Mouse (Mus musculus) heart, postnatal 14 days (tissue): ENCODE measurements at regions not wholly inside any gene's neighbourhood (a gene's known extent, or its start where the extent isn't known, plus 50 kb on each side); places are given as distances from the start of the nearest gene placed in this dataset.

Experiments used
- DNase-seq, 2 experiments: peaks; one replicate each; pipeline ENCODE4 v3.0.0; 2021 to 2022
- intact Hi-C: fragments of 180-260 bp; cut with DNase I; formaldehyde crosslinking; loops from one replicate; pipeline ENCODE4 v1.15.1; 2025

DNA sequence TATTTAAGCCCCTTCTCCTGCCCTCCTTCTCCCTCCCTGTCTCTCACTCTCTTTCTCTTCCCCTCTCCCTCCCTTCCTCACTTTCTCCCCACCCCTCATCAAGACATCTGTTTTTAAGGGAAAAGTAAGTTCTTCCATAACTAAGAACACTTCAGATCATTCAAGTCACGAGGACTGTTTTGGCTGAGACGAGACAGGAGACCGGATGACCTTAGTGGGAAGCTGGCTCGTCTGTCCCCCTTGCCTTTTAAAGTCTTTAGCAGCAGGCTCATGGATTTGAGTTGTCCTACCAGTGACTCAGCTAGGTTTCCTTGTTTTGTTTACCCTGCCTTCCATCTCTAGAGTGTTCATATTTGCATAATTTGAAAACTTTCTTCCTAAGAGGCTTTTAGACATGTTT is 135.0 kb downstream of the Gm10260 start:
- intact Hi-C loops: no loop called here
- DNase-seq: no peak

DNA sequence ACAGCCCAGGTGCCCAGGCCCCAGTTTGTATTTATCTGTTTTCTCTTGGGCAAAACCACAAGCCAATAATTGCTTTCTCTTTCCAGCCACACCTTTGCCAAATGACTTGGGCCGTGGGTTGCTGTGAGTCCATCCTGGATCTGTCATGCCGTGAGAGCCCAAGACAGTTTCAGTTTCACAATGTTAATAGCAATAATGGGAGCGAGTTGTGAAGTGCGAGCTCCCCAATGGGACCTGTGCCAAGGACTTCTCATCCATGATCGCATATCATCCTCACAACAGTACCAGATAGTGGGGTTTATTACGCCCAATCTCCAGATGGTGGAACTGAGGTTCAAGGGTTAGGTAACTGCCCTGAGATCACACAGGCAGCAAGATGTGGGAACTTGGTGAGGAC is 142.2 kb downstream of the Gm10260 start:
- intact Hi-C loops: no loop called here

DNA sequence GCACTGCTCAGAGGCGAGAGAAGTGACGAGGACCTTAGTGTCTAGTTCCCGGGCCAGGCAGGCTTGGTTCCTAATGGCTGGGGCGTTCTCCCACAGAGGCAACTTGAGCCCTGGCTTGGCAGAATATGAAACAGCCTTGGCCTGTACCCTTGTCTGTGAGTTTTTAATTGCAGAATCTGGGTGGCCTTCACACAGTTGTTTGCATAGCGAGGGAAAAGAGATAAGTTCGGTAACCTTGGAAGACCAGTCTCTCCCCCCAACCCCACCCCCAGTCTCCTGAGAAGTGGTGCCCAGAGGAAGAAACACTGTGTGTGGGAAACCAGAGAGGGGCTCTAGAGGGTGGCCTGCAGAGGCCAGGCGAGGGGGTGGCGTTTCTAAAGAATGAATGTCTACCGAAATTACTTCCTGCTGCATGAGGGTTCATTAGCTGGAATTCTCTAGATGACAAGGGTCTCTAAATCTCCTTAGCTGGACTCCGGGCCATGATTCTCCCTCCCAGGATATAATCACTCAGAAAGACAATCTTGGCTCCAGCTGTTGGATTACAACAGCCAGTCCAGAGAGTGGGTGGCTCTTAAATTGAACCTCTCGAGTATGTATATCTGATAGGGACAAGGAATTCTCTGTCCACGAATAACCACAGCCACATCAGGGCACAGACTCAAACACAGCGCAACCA is 142.8 kb downstream of the Gm10260 start:
- intact Hi-C loops: no loop called here
- peak in 1 of 2 experiments; percentile 8 for DNase-seq

More for the DNA sequence above, 142.2 kb downstream of the Gm10260 start:
- no peak for DNase-seq

DNA sequence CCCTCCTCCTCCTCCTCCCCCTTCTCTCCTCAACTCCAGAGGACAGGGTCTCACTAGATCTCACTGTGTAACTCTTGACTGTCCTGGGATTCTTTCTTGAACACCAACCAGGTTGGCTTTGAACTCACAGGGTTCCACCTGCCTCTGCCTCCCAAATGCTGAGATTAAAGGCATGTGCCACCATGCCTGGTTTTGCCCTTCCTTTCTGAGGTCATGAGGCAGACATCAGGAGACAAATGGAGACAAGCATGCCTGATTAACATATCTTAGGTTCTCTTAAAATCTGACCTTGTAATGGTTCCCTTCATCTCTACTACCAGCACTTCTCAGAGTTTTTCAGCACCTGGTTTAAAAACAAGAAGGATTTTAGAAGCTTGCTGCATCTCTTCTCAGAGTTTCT is 143.5 kb downstream of the Gm10260 start:
- intact Hi-C loops: no loop called here
- no peak for DNase-seq

DNA sequence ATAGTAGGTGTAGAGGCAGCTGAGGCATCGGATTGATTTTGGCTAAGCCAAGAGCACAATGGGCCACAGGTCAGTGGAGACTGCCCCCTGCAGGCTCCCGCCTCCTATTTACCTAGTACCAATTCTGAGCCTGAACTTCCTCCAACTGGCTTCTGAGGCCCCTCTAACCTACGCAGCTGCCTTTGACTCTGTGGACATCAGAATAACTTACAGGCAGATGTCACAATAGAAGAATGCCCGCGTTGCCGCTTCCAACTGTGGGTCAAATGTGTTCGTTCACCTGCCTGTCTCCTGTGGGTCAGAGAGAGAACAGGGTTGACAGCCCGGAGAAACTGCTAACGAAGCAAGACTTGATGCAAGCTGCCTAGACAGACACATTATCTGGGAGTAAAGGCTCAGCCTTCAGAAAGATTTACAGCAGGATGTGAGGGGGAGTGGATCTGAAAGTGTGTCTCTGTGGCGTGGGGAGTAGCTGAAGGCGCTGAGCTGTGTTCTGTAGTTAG is 153.2 kb downstream of the Gm10260 start:
- intact Hi-C loops: loop anchor here (5.0 kb wide), 1 partner anchor 365 kb away; the partner anchor contains the start of gene Enc1
- peak; percentile 46 to 49 for DNase-seq

DNA sequence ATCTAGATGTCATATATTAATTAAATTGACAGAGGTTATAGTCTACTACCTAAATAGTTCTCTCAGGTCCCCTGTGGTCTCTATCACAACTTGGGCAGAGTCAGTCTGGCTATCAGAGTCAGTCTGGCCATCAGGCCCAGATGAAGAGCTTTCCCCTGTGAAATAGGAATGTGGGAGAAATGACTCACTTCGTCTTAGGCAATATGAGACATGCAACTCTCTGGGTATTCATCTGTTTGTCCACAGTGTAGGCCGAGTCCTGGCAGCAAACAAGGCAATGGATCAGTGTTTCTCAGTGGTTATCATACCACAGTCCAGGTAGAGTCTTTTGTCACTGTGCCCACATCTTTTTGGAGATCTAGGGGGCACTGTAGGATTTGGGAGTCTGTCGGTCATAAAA is 156.0 kb downstream of the Gm10260 start:
- no peak for DNase-seq
- intact Hi-C loops: no loop called here

DNA sequence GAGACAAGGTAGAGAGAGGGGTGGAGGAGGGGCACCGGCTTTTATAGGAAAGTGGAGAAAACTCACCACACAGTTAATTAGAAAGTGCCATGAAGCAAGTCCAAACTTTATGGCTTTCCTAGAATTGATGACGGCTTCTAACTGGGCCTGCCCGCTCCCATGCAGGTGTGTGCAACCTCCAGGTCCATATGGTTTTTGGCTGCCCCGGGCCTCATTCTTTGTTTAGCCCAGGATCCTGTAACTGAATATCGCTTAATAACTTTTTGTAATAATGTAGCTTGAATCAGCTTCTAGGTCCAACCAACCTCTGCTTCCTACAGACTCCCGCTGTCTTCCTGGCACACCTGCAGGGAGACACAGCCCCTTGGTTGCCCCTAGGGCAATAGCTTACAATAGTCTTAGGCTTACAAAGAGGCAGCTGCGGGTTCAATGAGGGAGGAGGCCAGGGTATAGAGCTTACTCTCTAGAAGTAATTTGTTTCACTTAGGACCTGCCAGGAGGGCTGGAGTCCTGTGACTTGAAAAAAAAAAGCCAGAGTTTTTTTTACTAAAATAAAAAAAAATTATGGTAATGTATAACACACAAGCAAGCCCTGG is 159.2 kb downstream of the Gm10260 start:
- intact Hi-C loops: no loop called here

DNA sequence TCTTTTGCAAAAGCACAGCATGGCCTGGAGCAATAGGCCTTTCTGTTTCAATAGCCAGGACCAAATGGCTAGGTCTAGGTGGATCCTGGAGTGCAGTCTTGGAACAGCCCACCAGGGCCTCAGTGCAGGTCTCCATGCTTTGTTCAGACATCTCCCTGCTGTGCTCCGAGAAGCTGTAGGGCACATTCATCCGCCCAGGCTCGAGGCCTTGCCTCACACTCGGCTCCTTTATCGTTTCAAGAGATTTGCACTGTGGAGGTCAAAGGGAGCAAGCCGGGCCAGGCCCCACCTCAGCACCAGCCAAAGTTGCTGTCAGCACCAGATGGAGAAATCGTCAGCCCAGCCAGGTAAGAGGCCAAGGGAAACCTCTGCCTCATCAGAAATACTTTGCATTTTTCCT is 160.3 kb downstream of the Gm10260 start:
- intact Hi-C loops: no loop called here
- no peak for DNase-seq

More for the DNA sequence above, 159.2 kb downstream of the Gm10260 start:
- DNase-seq: no peak

DNA sequence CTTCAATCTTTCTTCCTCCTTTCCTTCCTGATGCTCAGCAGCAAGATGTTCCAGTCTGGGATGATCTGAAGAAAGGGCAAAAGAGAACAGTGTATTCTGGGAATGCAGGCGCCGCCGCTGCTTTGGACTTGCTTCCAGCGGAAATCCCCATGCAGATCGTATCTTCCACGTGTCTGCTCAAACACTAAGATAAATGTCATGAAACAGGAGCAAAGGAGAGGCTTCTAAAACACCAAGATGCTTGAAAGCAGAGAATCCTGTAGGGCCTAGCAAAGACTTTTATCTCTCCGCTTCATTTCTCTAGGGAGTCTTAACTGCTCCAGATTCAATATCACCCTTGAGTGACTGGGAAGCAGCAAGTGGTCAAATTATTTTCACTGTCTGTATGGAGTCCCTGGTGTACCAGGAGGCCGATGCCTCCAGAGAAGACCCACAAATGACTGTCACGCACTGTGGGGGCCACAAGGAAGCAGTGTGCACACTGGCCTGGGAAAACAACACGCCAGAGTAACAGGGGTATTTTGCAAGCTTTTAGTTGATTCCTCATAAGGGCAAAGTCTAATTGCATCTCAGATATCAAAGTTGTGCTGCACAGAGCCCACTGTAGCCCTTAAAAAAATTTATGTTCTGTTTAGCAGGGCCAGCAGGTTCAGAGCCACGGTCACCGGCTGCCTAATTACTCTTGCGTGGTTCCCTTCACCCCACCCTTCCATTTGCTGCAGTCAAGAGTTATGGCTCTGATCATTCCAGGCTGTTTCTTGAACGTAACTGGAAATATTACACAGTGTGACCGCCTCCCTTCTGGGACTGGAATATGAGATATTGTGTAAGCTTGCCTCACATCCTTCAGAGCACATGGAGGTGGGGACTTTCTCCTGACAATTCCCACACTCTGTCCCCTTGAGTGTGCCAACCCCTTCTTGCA is 161.7 kb downstream of the Gm10260 start:
- intact Hi-C loops: loop anchor here (5.0 kb wide), 1 partner anchor 339 kb away; no protein-coding TSS in a partner anchor
- DNase-seq: peak; percentile 15 to 34

DNA sequence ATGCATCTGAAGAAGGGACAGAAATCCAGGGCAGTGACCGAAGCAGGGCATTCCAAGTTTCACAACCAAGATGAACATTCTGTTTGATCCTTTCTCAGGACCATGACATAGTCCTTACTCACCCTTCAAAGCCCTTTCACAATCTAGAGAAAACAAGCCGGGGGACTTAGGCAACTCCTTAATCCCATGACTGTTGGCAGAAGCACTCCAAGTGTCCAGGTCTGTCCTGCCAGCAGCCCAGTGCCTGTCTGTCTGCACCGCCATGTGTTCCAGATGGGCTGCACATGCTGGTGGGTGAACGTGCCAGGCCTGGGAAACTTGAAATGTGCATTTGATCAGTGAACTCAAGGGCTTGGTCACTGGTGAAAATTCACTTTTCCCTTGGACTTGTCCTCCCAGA is 165.6 kb downstream of the Gm10260 start:
- intact Hi-C loops: loop anchor here (5.0 kb wide), 1 partner anchor 342 kb away; no protein-coding TSS in a partner anchor
- DNase-seq: peak in 1 of 2 experiments; percentile 21

DNA sequence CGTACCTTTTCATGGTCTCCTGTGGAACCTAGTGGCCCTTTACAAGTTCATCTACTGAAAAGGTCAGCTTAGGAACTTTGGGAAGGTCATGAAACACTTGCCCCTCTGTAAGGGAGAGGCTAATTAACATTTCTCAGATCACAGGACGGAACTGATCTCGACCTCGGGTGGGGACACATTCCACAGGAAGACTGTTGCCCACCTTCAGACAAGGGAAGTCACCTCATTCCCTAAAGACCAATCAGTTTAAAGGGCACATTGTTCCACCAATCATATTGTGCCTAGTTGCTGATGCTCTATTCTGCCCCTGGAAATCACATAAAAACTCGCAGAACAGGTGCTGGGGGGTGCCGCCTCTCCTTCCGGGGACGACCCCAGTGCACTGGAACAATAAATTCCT is 170.8 kb downstream of the Gm10260 start:
- intact Hi-C loops: no loop called here

DNA sequence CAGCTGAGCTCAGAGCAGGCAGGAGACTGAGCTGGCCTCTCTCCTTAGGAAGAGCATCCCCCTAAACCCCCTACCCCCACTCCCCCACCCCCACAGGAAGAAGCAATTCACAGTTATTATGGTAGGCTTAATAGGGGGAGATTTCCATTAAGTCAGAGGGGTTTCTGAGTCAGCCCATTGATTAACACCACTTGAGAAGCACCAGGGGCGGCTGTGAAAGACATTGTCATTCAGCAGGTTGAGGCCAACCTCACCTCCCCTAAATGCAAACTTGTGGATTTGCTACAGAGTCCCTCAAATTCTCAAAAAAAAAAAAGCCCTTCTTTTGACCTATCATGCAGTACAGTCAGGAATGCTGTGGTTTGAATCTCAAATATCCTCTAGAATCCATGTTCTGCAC is 172.3 kb downstream of the Gm10260 start:
- no peak for DNase-seq

More for the DNA sequence above, 170.8 kb downstream of the Gm10260 start:
- no peak for DNase-seq

DNA sequence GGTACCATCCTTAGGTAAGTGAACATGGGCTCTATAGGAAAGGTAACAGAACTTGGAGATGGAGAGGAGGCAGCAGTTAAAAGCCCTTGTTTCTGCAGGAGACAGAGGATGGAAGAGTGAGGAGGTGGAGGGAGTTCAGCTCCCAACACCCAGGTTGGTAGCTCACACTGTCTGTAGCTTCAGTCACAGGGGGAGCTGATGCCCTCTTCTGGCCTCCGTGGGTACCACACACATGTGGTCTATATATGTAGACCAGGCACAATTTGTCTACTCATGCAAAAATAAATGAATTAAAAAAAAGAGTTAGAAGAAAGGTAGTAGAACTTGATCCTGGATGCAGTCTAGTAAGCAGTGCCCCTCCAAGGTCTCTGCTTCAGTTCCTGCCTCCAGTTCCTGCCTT is 173.3 kb downstream of the Gm10260 start:
- no peak for DNase-seq

More for the DNA sequence above, 172.3 kb downstream of the Gm10260 start:
- intact Hi-C loops: no loop called here

DNA sequence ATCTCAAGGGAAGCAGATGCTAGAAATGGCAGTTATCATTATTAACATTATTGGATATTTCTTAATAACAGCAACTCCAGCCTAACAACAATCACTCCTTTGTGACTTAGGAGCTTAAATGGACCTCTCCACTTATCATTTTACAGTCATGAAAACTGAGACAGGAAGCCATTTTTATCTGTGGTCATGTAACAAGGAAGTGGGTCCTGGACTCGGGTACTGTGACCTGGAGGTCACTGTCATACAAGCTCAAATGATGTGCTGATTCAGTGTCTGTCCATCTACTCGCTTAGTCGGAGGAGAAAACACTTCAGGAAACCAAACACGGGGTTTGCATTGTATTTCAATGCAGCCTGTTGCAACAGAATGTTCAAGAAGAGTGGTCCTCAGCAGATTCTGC is 176.4 kb downstream of the Gm10260 start:
- no peak for DNase-seq
- intact Hi-C loops: no loop called here

More for the DNA sequence above, 173.3 kb downstream of the Gm10260 start:
- intact Hi-C loops: no loop called here

DNA sequence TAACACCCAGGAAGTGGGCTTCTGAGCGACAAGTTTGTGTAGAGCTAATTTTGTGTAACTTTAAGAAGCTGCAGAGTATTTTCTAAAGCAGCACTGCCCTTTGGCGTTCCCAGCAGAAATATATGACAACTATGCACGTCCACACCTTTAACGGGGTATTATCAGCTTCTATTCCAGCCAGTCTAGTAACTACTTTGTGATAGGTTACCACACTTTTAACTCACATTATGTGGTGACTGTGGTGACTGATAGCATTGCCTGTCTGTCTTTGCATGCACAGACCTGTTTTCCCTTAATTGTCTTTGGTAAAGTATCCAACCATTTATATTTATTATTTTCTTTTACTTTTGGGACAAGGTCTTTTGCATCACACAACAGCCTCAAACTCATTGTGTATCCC is 179.1 kb downstream of the Gm10260 start:
- intact Hi-C loops: no loop called here
- no peak for DNase-seq

DNA sequence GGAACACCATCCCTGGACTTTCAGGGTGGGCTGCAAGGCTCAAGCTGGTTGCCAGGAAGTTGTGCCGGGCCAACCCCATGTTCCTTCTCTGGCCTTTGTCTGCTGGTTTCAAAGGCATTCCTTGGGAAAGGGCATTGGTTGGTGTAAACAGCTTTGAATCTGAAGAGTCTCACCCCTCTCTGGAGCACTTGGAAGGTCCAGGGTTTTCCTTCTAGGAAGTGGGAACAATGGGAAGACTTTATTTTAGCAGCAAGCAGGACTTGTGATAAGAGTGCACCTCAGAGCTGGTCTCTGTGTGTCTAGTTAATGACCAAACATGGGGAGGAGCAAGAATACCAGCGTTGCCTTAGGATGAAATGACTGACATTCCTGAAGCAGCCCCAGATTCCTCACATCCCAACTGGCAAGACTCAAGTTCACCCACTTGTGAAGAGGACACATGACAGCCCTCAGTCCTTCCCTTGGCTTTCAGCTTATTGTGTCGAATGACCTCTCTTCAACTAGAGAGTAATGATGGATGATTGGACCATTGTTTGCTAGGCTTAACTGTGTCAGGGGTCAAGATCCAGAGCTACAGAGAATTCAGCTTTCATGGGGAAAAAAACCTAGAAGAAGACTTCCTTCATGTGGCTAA is 180.1 kb downstream of the Gm10260 start:
- no peak for DNase-seq
- intact Hi-C loops: no loop called here

DNA sequence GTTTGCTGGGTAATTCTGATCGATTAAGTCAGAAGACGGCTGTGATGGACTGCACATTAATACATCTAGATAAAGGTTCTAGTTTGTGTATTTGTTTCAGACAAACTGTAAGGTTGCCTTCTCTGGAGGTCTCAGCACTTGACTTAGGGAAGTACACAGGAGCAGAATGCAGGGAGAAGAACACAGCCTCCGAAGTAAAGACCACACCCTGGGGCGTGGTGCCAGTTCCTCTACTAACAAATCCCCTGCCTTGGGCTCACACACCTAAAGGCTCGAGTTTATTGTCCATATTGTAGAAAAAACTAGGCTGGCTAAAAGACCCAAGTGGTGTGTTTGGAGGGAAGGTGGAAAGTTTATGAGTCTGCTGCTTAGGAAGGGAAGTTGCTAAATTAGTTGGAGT is 181.8 kb downstream of the Gm10260 start:
- intact Hi-C loops: no loop called here
- DNase-seq: no peak

DNA sequence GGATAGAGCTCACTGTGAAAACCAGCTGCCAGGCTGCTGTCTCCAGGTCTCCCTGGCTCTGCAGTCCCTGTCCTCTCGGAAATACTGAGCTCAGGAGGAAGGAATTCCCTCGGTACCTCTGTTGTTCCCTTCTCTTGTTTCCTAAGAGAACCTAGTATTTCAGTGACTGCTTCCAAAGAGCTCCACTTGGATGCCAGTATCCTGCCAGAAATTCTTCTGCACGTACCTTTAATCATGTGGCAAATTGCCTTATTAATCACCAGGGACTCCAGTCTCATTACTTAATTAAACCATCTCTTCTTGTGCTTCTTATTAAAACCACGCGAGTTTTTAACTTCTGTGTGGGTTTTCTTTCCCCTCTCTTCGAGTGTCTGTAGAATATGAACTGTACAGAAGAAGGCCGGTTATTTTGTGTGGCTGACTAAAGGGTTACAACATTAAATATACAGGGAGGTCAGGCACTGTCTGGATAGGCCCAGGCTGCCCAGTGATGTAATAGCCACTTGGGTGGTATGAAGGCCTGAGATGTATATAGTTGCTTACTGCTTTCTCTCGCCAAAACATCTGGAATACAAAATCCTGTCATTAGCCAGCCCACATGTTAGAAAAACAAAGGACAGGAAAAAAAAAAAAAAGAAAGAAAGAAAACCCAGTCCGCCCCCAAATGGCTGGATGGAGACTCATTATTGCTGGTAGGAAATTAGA is 183.2 kb downstream of the Gm10260 start:
- intact Hi-C loops: no loop called here

DNA sequence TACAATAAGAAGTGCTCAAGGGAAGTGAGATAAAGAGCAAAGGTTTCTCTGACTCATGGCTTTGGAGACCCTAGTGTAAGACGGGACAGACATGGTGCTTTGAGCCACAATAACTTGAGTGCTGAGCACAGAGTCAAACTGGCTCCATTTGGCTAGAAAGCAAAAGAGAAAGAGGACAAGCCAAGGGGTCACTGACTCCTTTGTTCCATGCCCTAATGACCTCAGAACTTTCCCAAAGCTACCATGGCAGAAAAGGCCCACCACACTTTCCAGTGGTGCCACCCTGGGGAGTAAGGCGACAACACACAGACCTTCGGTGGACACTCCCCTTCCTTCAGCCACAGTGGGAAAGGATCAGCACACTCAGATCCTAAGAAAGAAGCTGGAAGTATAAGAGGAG is 186.8 kb downstream of the Gm10260 start:
- intact Hi-C loops: no loop called here
- no peak for DNase-seq

More for the DNA sequence above, 183.2 kb downstream of the Gm10260 start:
- no peak for DNase-seq

DNA sequence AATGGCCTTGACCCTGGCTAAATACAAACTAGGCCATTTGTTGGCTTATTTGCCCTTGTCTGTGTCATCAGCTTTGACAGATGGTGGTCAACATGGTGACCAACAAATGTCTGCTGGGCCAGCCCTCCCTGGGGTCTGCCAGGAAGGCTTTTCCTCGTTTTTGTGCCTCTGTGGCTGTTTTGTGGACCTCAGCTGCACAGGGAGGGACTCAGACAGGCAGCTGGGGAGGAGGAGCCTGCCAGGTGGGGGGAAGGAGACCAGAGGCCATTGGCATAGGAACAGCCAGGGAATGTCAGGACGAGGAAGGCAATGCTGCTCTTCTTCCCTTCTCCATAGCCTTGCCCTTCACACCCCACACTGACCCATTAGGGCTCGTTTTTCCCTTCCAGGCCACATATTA is 188.1 kb downstream of the Gm10260 start:
- no peak for DNase-seq
- intact Hi-C loops: no loop called here
